Mouse (Mus musculus): ENCODE measurements around the gene Vti1a.

The Vti1a gene

GRCm38 (mm10) chr19:55523340-55523739 lies 207.2 kb downstream of the Vti1a start:
- no peak for DNase-seq (ENCODE audit: low spot score in 2 of 2)

- no peak for DNase-seq (ENCODE audit: low spot score in 2 of 2)
Measured at GRCm38 (mm10) chr19:55524385-55524784, 208.3 kb downstream of the Vti1a start.

GRCm38 (mm10) chr19:55525056-55525455 lies 209.0 kb downstream of the Vti1a start:
- DNase-seq (ENCODE audit: low spot score in 2 of 2), result no peak

- no peak for DNase-seq (ENCODE audit: low spot score in 2 of 2)
Measured at GRCm38 (mm10) chr19:55526717-55527235, 210.7 kb downstream of the Vti1a start.

- no peak for DNase-seq (ENCODE audit: low spot score in 2 of 2)
Measured at GRCm38 (mm10) chr19:55530041-55530440, 213.9 kb downstream of the Vti1a start.

- no peak for DNase-seq (ENCODE audit: low spot score in 2 of 2)
Measured at GRCm38 (mm10) chr19:55532681-55533080, 216.6 kb downstream of the Vti1a start.

- no peak for DNase-seq (ENCODE audit: low spot score in 2 of 2)
Measured at GRCm38 (mm10) chr19:55536273-55536937, 220.3 kb downstream of the Vti1a start.

GRCm38 (mm10) chr19:55537691-55538090 lies 221.6 kb downstream of the Vti1a start:
- no peak for DNase-seq (ENCODE audit: low spot score in 2 of 2)

- no peak for DNase-seq (ENCODE audit: low spot score in 2 of 2)
Measured at GRCm38 (mm10) chr19:55541641-55542040, 225.5 kb downstream of the Vti1a start.

- peak; percentile 40 to 44 for DNase-seq (ENCODE audit: low spot score in 2 of 2)
Measured at GRCm38 (mm10) chr19:55542461-55542860, 226.4 kb downstream of the Vti1a start.

- no peak for DNase-seq (ENCODE audit: low spot score in 2 of 2)
Measured at GRCm38 (mm10) chr19:55543188-55543587, 227.1 kb downstream of the Vti1a start.

GRCm38 (mm10) chr19:55544498-55544897 lies 228.4 kb downstream of the Vti1a start:
- DNase-seq (ENCODE audit: low spot score in 2 of 2), result peak in 1 of 2 experiments; percentile 21

- peak; percentile 17 to 64 for DNase-seq (ENCODE audit: low spot score in 2 of 2)
Measured at GRCm38 (mm10) chr19:55545529-55545928, 229.4 kb downstream of the Vti1a start.

- no peak for DNase-seq (ENCODE audit: low spot score in 2 of 2)
Measured at GRCm38 (mm10) chr19:55546009-55546528, 230.0 kb downstream of the Vti1a start.

- no peak for DNase-seq (ENCODE audit: low spot score in 2 of 2)
Measured at GRCm38 (mm10) chr19:55548206-55548605, 232.1 kb downstream of the Vti1a start.

- DNase-seq (ENCODE audit: low spot score in 2 of 2), result no peak
Measured at GRCm38 (mm10) chr19:55548656-55549055, 232.6 kb downstream of the Vti1a start.

- no peak for DNase-seq (ENCODE audit: low spot score in 2 of 2)
Measured at GRCm38 (mm10) chr19:55550176-55550575, 234.1 kb downstream of the Vti1a start.

GRCm38 (mm10) chr19:55552339-55552738 lies 236.2 kb downstream of the Vti1a start:
- no peak for DNase-seq (ENCODE audit: low spot score in 2 of 2)

- DNase-seq (ENCODE audit: low spot score in 2 of 2), result no peak
Measured at GRCm38 (mm10) chr19:55552861-55553260, 236.8 kb downstream of the Vti1a start.

- no peak for DNase-seq (ENCODE audit: low spot score in 2 of 2)
Measured at GRCm38 (mm10) chr19:55554295-55554694, 238.2 kb downstream of the Vti1a start.

- DNase-seq (ENCODE audit: low spot score in 2 of 2), result no peak
Measured at GRCm38 (mm10) chr19:55554703-55555102, 238.6 kb downstream of the Vti1a start.

- peak; percentile 34 to 51 for DNase-seq (ENCODE audit: low spot score in 2 of 2)
Measured at GRCm38 (mm10) chr19:55556168-55556999, 240.3 kb downstream of the Vti1a start.

- no peak for DNase-seq (ENCODE audit: low spot score in 2 of 2)
Measured at GRCm38 (mm10) chr19:55559331-55559730, 243.2 kb downstream of the Vti1a start.
